26 mouse cellular contexts compared by ENCODE assay signal in genomic region chr3:38561186-38561585, GRCm38 (mm10).
DNase-seq lines count a peak whose midpoint lies in the region.
"Had no signal": no experiment of that assay in that cellular context is flagged by ENCODE, and none has a peak within 500 bp of the region (broad histone marks: within the 10 kb centered on the region; RNA-seq: fewer than 3 reads in every experiment).

No protein-coding gene starts in this region.

- no peaks in the 10 kb centered on the region for H3K9me3 ChIP-seq in heart, embryonic 10.5 days
- H3K9me3 ChIP-seq: embryonic facial prominence, embryonic 13.5 days; forebrain, embryonic 10.5 days; G1E; heart, embryonic 12.5 days; midbrain, embryonic 10.5 days; midbrain, embryonic 15.5 days had no signal

- DNase-seq in thymus, postnatal 0 days (ENCODE audit: low spot score) = peak; percentile 40
- no peak for DNase-seq in thymus, adult 18-20 months
- DNase-seq in kidney, adult 9 months = peak; percentile 28
- peak; percentile 48 for DNase-seq in kidney, postnatal 10 days
- DNase-seq in thymus, postnatal 4 days = peak; percentile 24
- DNase-seq in heart, embryonic 10.5 days (ENCODE audit: low spot score) = no peak
- no peak for DNase-seq in right cerebral cortex, adult 18-20 months
- DNase-seq: adrenal gland, postnatal 10 days; cerebellum, adult 11 months; cerebellum, adult 9-11 months; gastrocnemius, adult 2 months; gastrocnemius, postnatal 36 days; heart, adult 18-20 months; layer of hippocampus, postnatal 36 days; liver; lung, adult 2 months; lung, postnatal 10 days; spleen, adult 18-20 months had no signal

- H3K27me3 ChIP-seq in heart, embryonic 10.5 days (ENCODE audit: insufficient read depth, poor library complexity, severe bottlenecking) = no peaks in the 10 kb centered on the region
- H3K27me3 ChIP-seq: embryonic facial prominence, embryonic 13.5 days; heart, embryonic 12.5 days; midbrain, embryonic 15.5 days had no signal

- H3K36me3 ChIP-seq in heart, embryonic 10.5 days = no peaks in the 10 kb centered on the region
- H3K36me3 ChIP-seq: embryonic facial prominence, embryonic 13.5 days; forebrain, embryonic 10.5 days; G1E; heart, embryonic 12.5 days; midbrain, embryonic 10.5 days; midbrain, embryonic 15.5 days had no signal

- no peak overlapping the region for H3K27ac ChIP-seq in heart, embryonic 10.5 days
- H3K27ac ChIP-seq: embryonic facial prominence, embryonic 13.5 days; forebrain, embryonic 10.5 days; gastrocnemius, adult 2 months; liver, embryonic 14.5 days; macrophage; midbrain, embryonic 10.5 days; midbrain, embryonic 15.5 days had no signal

- H3K4me1 ChIP-seq in heart, embryonic 10.5 days = 0 out of 2 replicates have a peak, but pooled peaks cover 3% of the 10 kb centered on the region

- no peak overlapping the region for H3K4me3 ChIP-seq in heart, embryonic 10.5 days
- H3K4me3 ChIP-seq: embryonic facial prominence, embryonic 13.5 days; forebrain, embryonic 10.5 days; gastrocnemius, adult 2 months; heart, embryonic 12.5 days; midbrain, embryonic 10.5 days; midbrain, embryonic 15.5 days had no signal

- 48% methylated on average over 2 of the region's 2 CpGs for whole genome bisulfite sequencing in heart, embryonic 10.5 days

Comparison
In these comparisons a context has a peak if more than half of its experiments do, and no peak if none do; other contexts are left out.
1. DNase-seq: peak in thymus, postnatal 0 days (single experiment), kidney, adult 9 months (single experiment), kidney, postnatal 10 days (single experiment) and thymus, postnatal 4 days (single experiment); none in thymus, adult 18-20 months (0 of 2), heart, embryonic 10.5 days (single experiment) and right cerebral cortex, adult 18-20 months (single experiment).